Mouse (Mus musculus): ENCODE results near the gene Rce1.
A peak's percentile ranks its signal among the peaks of the same experiment; 100 is the strongest.
"Not testable (repeated sequence)": the region's sequence is repeated elsewhere in the genome, so short reads cannot be mapped to it uniquely, and the experiment has no call there.

The Rce1 gene

GRCm38 (mm10) chr19:4613464-4614304, 11.8 kb downstream of the Rce1 start:
- no peak for DNase-seq (ENCODE audit: low spot score in 2 of 2)

GRCm38 (mm10) chr19:4612181-4612961, 13.1 kb downstream of the Rce1 start:
- peak in 1 of 2 experiments; percentile 10 for DNase-seq (ENCODE audit: low spot score in 2 of 2)

- no peak for DNase-seq (ENCODE audit: low spot score in 2 of 2)
Measured at GRCm38 (mm10) chr19:4610109-4610508, 15.3 kb downstream of the Rce1 start.

GRCm38 (mm10) chr19:4608511-4608910, 16.9 kb downstream of the Rce1 start:
- DNase-seq (ENCODE audit: low spot score in 2 of 2) = no peak

- no peak for DNase-seq (ENCODE audit: low spot score in 2 of 2)
Measured at GRCm38 (mm10) chr19:4607406-4607805, 18.0 kb downstream of the Rce1 start.

GRCm38 (mm10) chr19:4605654-4606053, 19.8 kb downstream of the Rce1 start:
- DNase-seq (ENCODE audit: low spot score in 2 of 2) = no peak

- peak in 1 of 2 experiments; percentile 65 for DNase-seq (ENCODE audit: low spot score in 2 of 2)
Measured at GRCm38 (mm10) chr19:4603801-4604723, 21.4 kb downstream of the Rce1 start.

GRCm38 (mm10) chr19:4602459-4602858, 23.0 kb downstream of the Rce1 start:
- no peak for DNase-seq (ENCODE audit: low spot score in 2 of 2)

GRCm38 (mm10) chr19:4596071-4596470, 29.4 kb downstream of the Rce1 start:
- DNase-seq (ENCODE audit: low spot score in 2 of 2) = no peak

- no peak for DNase-seq (ENCODE audit: low spot score in 2 of 2)
Measured at GRCm38 (mm10) chr19:4593792-4594522, 31.5 kb downstream of the Rce1 start.

GRCm38 (mm10) chr19:4590025-4590424, 35.4 kb downstream of the Rce1 start:
- DNase-seq (ENCODE audit: low spot score in 2 of 2) = no peak

GRCm38 (mm10) chr19:4589081-4589480, 36.4 kb downstream of the Rce1 start:
- DNase-seq (ENCODE audit: low spot score in 2 of 2) = no peak

- DNase-seq (ENCODE audit: low spot score in 2 of 2) = no peak
Measured at GRCm38 (mm10) chr19:4588430-4588829, 37.0 kb downstream of the Rce1 start.

- DNase-seq (ENCODE audit: low spot score in 2 of 2) = no peak
Measured at GRCm38 (mm10) chr19:4587426-4587825, 38.0 kb downstream of the Rce1 start.

GRCm38 (mm10) chr19:4586783-4587182, 38.7 kb downstream of the Rce1 start:
- not testable (repeated sequence) for DNase-seq (ENCODE audit: low spot score in 2 of 2)

GRCm38 (mm10) chr19:4583856-4584255, 41.6 kb downstream of the Rce1 start:
- no peak for DNase-seq (ENCODE audit: low spot score in 2 of 2)

- DNase-seq (ENCODE audit: low spot score in 2 of 2) = no peak
Measured at GRCm38 (mm10) chr19:4579296-4579695, 46.1 kb downstream of the Rce1 start.

- DNase-seq (ENCODE audit: low spot score in 2 of 2) = no peak
Measured at GRCm38 (mm10) chr19:4578799-4579198, 46.6 kb downstream of the Rce1 start.

GRCm38 (mm10) chr19:4573241-4573640, 52.2 kb downstream of the Rce1 start:
- peak in 1 of 2 experiments; percentile 40 for DNase-seq (ENCODE audit: low spot score in 2 of 2)
